Mouse (Mus musculus) stomach, postnatal 0 days (tissue): ENCODE measurements around the gene Rpl14. TPM values are rescaled to one million over a fixed set of nuclear protein-coding genes. Genes with fewer than 3 reads are reported as not detected.
"Not testable (repeated sequence)": the region's sequence is repeated elsewhere in the genome, so short reads cannot be mapped to it uniquely, and the experiment has no call there.

Source experiments
- ATAC-seq: fragments of 200-750 bp; cut with Nextera tagmentation; 2 replicates; pipeline ENCODE4 v1.8.0; 2017; ENCODE audit not compliant: low FRiP score, low TSS enrichment
- DNase-seq: peaks from one replicate; pipeline ENCODE4 v3.0.0-alpha.2; 2016; ENCODE audit warnings: low spot score
- H3K27ac ChIP-seq: fragments of 300-500 bp; sonication (generic); replicated peaks from 2 replicates; pipeline ENCODE4 v1.5.1; 2014; ENCODE audit warnings: mild to moderate bottlenecking, control low read depth
- H3K27me3 ChIP-seq: fragments of 300-500 bp; sonication (generic); 2 replicates; pipeline ENCODE4 v1.6.1; 2014; ENCODE audit warnings: low read length; ENCODE audit not compliant: control insufficient read depth, insufficient read depth
- H3K36me3 ChIP-seq: fragments of 300-500 bp; sonication (generic); 2 replicates; pipeline ENCODE4 v1.6.1; 2014; ENCODE audit warnings: low read length, mixed read lengths; ENCODE audit not compliant: control insufficient read depth, insufficient read depth
- H3K4me1 ChIP-seq: fragments of 300-500 bp; sonication (generic); replicated peaks from 2 replicates; pipeline ENCODE4 v1.6.1; 2014; ENCODE audit warnings: antibody characterized with exemption; ENCODE audit not compliant: control insufficient read depth, insufficient read depth
- H3K4me2 ChIP-seq: fragments of 300-500 bp; sonication (generic); replicated peaks from 2 replicates; pipeline ENCODE4 v1.6.1; 2014; ENCODE audit warnings: low read depth, mild to moderate bottlenecking, control low read depth, moderate library complexity
- H3K4me3 ChIP-seq: fragments of 300-500 bp; sonication (generic); 2 replicates; pipeline ENCODE4 v1.5.1; 2014; ENCODE audit warnings: low read depth, low read length, control low read depth
- H3K9ac ChIP-seq: fragments of 300-500 bp; sonication (generic); 2 replicates; pipeline ENCODE4 v1.6.1; 2014; ENCODE audit warnings: mild to moderate bottlenecking, low read length, control low read depth, mixed read lengths
- H3K9me3 ChIP-seq: fragments of 300-500 bp; sonication (generic); 2 replicates; pipeline ENCODE4 v1.6.1; 2016; ENCODE audit warnings: low read length; ENCODE audit not compliant: control insufficient read depth
- CTCF ChIP-seq: IDR thresholded peaks from 2 replicates; pipeline ENCODE4 v1.5.1; 2016; ENCODE audit warnings: antibody characterized with exemption, low read depth, mild to moderate bottlenecking, moderate library complexity
- EP300 ChIP-seq: optimal IDR thresholded peaks from 2 replicates; pipeline ENCODE3; 2016; ENCODE audit warnings: antibody characterized with exemption
- WGBS: fragments of 180-500 bp; shearing (Covaris S2); extraction: QIAGEN DNeasy Blood & Tissue Kit; methylation state at CpG from one replicate; pipeline ENCODE4 v1.1.7; 2014; 5-methylcytosine and 5-hydroxymethylcytosine counted together
- polyA plus RNA-seq: library from polyadenylated mRNA; unstranded; fragments of >200 nt; fragmentation: Nextera tagmentation; extraction: Ambion mirVana; gene quantifications from 2 replicates; pipeline ENCODE4 v1.2.1, GENCODE M21; 2015

The Rpl14 gene
- polyA plus RNA-seq, 1 experiment from 2014 or later: 742 TPM

DNA sequence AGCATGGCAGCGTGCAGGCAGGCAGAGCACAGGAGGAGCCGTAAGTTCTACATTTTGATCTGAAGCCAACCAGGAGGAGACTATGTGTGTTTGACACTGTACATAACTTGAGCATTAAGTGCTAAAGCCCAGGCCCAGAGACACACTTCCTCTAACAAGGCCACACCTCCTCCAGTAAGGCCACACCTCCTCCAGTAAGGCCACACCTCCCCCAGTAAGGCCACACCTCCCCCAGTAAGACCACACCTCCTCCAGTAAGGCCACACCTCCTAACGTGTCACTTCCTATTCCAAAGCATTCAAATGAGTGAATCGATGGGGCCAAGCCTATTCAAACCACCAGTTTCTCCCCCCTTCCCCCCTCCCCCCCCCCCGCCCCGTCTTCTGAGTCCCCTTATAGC, 38.6 kb upstream of the Rpl14 start:
- 80% methylated on average over 6 of the region's 6 CpGs for WGBS
- H3K9ac ChIP-seq: no peak overlapping the region
- H3K4me1 ChIP-seq: no peaks in the 10 kb centered on the region
- TF ChIP-seq EP300 (no peak), CTCF (no peak)
- H3K27me3 ChIP-seq: no peaks in the 10 kb centered on the region
- no peak overlapping the region for H3K4me2 ChIP-seq
- peak; percentile 23; the same call in 1 of the 2 replicates for ATAC-seq
- no peak for DNase-seq
- H3K4me3 ChIP-seq: no peak overlapping the region
- H3K9me3 ChIP-seq: no peaks in the 10 kb centered on the region
- no peak overlapping the region for H3K27ac ChIP-seq
- H3K36me3 ChIP-seq: no peaks in the 10 kb centered on the region

DNA sequence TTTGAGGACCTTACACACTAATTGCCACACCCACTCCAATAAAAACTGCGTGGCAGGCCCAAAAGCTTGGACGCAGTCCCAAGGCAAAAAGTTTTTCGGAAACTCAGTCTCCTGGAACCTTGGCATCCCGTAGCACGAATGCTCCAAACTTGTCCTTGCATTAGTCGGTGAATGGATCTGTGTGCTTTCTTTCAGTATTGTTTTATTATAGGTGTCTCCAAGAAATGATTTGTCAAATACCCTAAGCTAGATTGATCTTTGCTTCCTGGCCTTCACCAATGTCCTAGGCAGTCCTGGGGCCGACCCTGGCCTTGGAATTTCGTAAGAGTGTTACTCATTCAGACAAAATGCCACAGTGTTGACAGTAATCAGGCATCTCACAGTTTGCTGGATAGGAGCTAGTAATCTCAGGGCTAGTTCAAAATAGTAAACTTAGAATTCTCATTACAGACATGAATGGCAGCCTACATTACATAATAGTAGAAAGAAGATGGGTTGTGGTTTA, 37.7 kb upstream of the Rpl14 start:
- H3K9me3 ChIP-seq, DNase-seq, H3K27me3 ChIP-seq, H3K4me2 ChIP-seq, H3K4me3 ChIP-seq, ATAC-seq, H3K36me3 ChIP-seq, H3K27ac ChIP-seq, H3K9ac ChIP-seq, H3K4me1 ChIP-seq: not testable (repeated sequence)
- WGBS: 88% methylated on average over 8 of the region's 8 CpGs

DNA sequence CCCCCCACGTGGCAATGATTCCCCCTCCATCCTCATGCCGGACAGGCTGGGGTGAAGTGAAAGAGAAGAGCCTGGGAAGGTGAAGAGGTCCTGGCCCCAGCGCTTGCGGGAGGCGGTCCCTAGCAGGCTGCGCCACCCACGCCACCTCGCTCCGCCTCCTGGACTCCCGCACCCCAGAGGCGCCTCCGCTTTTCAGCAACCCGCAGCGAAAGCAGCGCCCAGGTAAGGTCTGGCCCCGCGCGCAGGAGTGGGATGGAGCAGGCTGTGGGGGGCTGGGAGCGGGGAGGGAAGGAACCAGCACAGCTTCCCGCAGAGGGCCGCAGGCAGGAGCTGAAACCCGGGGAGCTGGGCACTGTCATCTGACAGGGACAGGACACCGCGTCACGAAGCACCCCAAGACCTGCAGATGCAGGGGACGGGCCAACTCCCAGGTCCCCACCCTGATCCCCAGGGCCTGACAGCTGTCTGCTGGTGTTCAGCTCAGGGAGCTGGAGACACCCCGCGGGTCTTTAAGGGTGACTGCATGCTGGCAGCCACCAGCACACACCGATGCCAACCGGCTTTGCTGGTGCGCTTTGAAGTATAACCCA, 31.5 kb upstream of the Rpl14 start, which contains the start of gene Entpd3:
Gene Entpd3 (plus strand): TSS at position 157 of the 590 bp plus-strand sequence.
- ATAC-seq: peak; percentile 63
- H3K27ac ChIP-seq: peak within 1 kb of the TSS; percentile 35; the same call in 1 of the 2 replicates

DNA sequence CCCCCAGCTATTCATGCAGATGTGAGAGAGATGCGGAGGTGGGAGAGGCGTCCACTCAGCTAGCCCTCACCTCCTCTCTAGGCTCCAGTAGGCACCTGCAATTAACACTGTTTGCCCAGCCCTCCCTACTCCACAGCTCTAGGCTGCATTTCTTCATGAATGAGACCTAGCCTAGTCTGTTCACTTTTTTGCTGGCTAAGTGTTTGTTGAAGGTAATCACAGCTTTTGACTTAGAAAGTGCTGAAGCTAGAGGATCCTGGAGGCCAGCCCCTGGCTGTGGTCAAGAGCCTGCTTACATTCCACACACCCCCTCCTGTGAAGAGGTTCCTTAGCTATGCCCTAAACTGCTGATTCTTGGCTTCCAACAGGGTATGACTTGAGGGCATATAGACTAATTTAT, 29.8 kb upstream of the Rpl14 start:
- DNase-seq (no peak), ATAC-seq (0 out of 2 replicates have a peak, but pooled peaks have one; percentile 18)
- Histone ChIP-seq H3K27ac (no peak overlapping the region), H3K9me3 (no peaks in the 10 kb centered on the region), H3K9ac (no peak overlapping the region), H3K36me3 (no peaks in the 10 kb centered on the region), H3K4me3 (no peak overlapping the region), H3K4me1 (no peaks in the 10 kb centered on the region), H3K27me3 (no peaks in the 10 kb centered on the region), H3K4me2 (no peak overlapping the region)
- no peak for TF ChIP-seq EP300
- TF ChIP-seq CTCF: no peak
- WGBS: 50% methylated on average over 2 of the region's 2 CpGs

More for the DNA sequence above, 31.5 kb upstream of the Rpl14 start, which contains the start of gene Entpd3:
- TF ChIP-seq EP300: no peak
- no peak for TF ChIP-seq CTCF
- Histone ChIP-seq H3K27me3 (no peaks in the 10 kb centered on the region), H3K9me3 (no peaks in the 10 kb centered on the region), H3K9ac (peak within 1 kb of the TSS; percentile 55), H3K4me2 (peak within 1 kb of the TSS; percentile 79), H3K4me1 (no peaks in the 10 kb centered on the region), H3K4me3 (peak within 1 kb of the TSS; percentile 43), H3K36me3 (no peaks in the 10 kb centered on the region)
- DNase-seq: peak; percentile 64
- 1% methylated on average over 30 of the region's 31 CpGs for WGBS

DNA sequence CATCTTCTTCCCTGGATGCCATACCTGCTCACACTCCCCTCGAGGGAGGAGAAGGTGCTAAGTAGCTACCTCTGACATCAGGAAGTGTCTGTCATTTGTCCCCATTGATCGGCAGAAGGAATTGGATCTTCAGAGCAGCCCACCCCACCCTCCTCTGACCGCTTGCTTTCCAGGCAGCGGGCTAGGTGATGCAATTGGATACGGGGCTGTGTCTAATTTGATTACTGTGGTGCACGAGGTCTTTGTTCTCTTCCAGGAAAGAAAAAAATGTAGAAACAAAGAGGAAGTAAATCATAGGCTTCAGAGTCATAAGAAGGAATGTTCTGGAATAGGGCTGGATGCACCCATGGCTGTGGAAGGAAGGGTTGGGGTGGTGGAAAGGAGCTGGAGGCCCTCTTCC, 29.0 kb upstream of the Rpl14 start:
- no peak overlapping the region for H3K4me2 ChIP-seq
- peak; percentile 2; the same call in 1 of the 2 replicates for ATAC-seq
- H3K9me3 ChIP-seq: no peaks in the 10 kb centered on the region
- H3K4me3 ChIP-seq: no peak overlapping the region
- H3K27me3 ChIP-seq: no peaks in the 10 kb centered on the region
- TF ChIP-seq CTCF (no peak), EP300 (no peak)
- H3K9ac ChIP-seq: no peak overlapping the region
- no peak for DNase-seq
- no peak overlapping the region for H3K27ac ChIP-seq
- H3K4me1 ChIP-seq: no peaks in the 10 kb centered on the region
- H3K36me3 ChIP-seq: no peaks in the 10 kb centered on the region
- WGBS: 20% methylated on average over 6 of the region's 6 CpGs

DNA sequence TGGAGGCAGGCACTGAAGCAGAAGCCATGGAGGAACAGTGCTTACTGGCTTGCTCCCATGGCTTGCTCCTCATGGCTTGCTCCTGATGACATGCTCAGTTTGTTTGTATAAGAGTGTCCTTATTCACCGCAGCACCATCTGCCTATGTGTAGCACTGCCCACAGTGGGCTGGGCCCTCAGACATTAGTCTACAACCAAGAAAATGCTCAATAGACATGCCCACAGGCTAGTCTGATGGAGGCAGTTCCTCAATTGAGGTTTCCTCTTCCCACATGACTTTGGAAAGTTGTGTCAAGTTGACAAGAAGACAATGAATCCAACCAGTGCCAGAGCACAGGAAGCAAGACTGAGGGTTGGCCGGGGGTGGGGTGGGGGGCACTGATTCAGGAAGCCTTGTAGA, 25.2 kb upstream of the Rpl14 start:
- H3K4me3 ChIP-seq: no peak overlapping the region
- TF ChIP-seq EP300: no peak
- TF ChIP-seq CTCF: no peak
- DNase-seq: no peak
- H3K36me3 ChIP-seq: no peaks in the 10 kb centered on the region
- H3K9me3 ChIP-seq: no peaks in the 10 kb centered on the region
- WGBS: 64% methylated on average over 2 of the region's 2 CpGs
- H3K27ac ChIP-seq: no peak overlapping the region
- H3K9ac ChIP-seq: no peak overlapping the region
- H3K4me1 ChIP-seq: no peaks in the 10 kb centered on the region
- ATAC-seq: no peak
- no peak overlapping the region for H3K4me2 ChIP-seq
- H3K27me3 ChIP-seq: no peaks in the 10 kb centered on the region
